Mouse (Mus musculus) embryonic fibroblast, embryonic 13.5 days (primary cell): Measurements from ENCODE around the gene Egfem1.

ENCODE experiments used
- CTCF ChIP-seq: IDR thresholded peaks from 2 replicates; pipeline ENCODE4 v1.5.1; 2011; ENCODE audit warnings: mild to moderate bottlenecking, control low read depth, low read length, moderate library complexity, borderline replicate concordance; ENCODE audit not compliant: insufficient read depth
- POLR2A ChIP-seq: IDR thresholded peaks from 2 replicates; pipeline ENCODE4 v1.6.1; 2011; ENCODE audit warnings: low read depth, mild to moderate bottlenecking, control low read depth, low read length, moderate library complexity

DNA sequence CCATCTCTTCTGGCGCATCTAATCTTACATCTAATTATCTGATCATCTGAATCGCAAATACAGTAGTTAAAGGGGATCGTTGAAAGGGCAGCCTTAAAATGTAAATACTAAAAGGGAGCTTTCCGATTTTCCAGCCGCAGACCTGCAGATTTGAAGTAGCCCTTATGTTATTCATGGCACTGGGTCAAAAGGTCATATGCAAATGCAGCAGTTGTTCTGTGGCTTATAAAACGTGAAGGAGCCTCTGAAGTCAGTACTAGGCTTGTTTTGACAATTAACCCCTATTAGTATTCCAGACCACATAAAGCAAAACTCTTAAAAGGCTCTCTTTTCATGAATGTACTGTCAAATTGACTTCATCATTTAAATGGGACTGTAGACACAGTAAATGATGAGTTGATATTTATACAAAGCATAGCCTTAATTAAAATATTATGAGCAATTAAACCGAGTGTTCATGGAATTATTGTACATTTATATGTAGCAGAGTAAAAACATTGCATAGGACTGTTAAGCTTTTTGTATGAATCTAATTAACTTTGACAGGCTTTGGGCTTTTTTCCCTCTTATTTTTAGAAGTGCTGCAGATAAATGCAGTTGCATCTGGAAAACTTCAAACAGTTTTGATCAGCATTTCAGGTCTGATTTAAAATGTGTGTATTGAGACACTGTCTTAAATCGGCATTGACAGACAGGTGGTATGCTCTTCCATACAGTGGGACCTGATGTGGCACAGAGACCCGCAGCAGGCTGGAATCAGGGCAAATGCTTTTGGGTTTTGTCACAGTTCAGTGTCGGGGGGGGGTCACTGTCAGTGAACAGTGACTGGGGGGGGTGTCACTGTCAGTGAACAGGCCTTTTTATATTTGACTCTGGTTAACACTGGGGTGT is 54.5 kb downstream of the Egfem1 start:
- no peak for TF ChIP-seq CTCF
- no peak for TF ChIP-seq POLR2A
